8 mouse cellular contexts compared by ENCODE assay signal in genomic region chr13:69509391-69510244, GRCm38 (mm10). TPM values are rescaled to one million over a fixed set of nuclear protein-coding genes. Genes with fewer than 3 reads are reported as not detected.
A peak's percentile ranks its signal among the peaks of the same experiment; 100 is the strongest.
DNase-seq lines count a peak whose midpoint lies in the region; ATAC-seq and TF ChIP-seq lines count a peak whose summit lies in the region.

No protein-coding gene starts in this region.

- no peak overlapping the region for H3K4me2 ChIP-seq in lung, postnatal 0 days (replicated peaks; ENCODE audit: low read depth, low read length)
- no peak overlapping the region for H3K4me2 ChIP-seq in stomach, postnatal 0 days (replicated peaks; ENCODE audit: low read depth)

- no peak for TF ChIP-seq CTCF in kidney, adult 2 months (conservative IDR thresholded peaks at IDR 0.05; ENCODE audit: insufficient read depth, insufficient read length, low read depth, low read length)
- TF ChIP-seq CTCF in lung, postnatal 0 days (IDR thresholded peaks at IDR 0.05): peak; percentile 72
- peak; percentile 80 for TF ChIP-seq CTCF in stomach, postnatal 0 days (IDR thresholded peaks at IDR 0.05; ENCODE audit: low read depth)

- no peak overlapping the region for H3K9ac ChIP-seq in ES-E14 (ENCODE audit: insufficient read depth, low read depth, low read length, poor library complexity, severe bottlenecking)
- no peak overlapping the region for H3K9ac ChIP-seq in lung, postnatal 0 days (replicated peaks; ENCODE audit: low read depth)
- no peak overlapping the region for H3K9ac ChIP-seq in stomach, postnatal 0 days (ENCODE audit: low read length)

- no peaks in the 10 kb centered on the region for H3K27me3 ChIP-seq in kidney, adult 2 months (replicated peaks; ENCODE audit: control insufficient read depth, insufficient read depth, low read length)
- H3K27me3 ChIP-seq in lung, postnatal 0 days (replicated peaks; ENCODE audit: insufficient read depth, low read length): no peaks in the 10 kb centered on the region
- no peaks in the 10 kb centered on the region for H3K27me3 ChIP-seq in stomach, postnatal 0 days (ENCODE audit: control insufficient read depth, insufficient read depth, low read length)

- in situ Hi-C loops in ES-E14 (cut with MboI; ENCODE audit: low sequenced_read_pairs in 2 of 2, unreplicated experiment in 2 of 2): no loop called here

- no peak for TF ChIP-seq POLR2A in kidney, adult 2 months (IDR thresholded peaks at IDR 0.05; ENCODE audit: low read depth, low read length)

- H3K27ac ChIP-seq in kidney, adult 2 months (ENCODE audit: insufficient read depth, low read depth, low read length): no peak overlapping the region
- H3K27ac ChIP-seq in ES-E14 (ENCODE audit: insufficient read depth, low read depth, low read length, poor library complexity, severe bottlenecking): peak overlapping the region; percentile 15; the same call in 1 of the 2 replicates
- no peak overlapping the region for H3K27ac ChIP-seq in lung, postnatal 0 days (ENCODE audit: low read length)
- H3K27ac ChIP-seq in stomach, postnatal 0 days (replicated peaks): no peak overlapping the region

- no peaks in the 10 kb centered on the region for H3K36me3 ChIP-seq in kidney, adult 2 months (ENCODE audit: control insufficient read depth, insufficient read depth, low read length)
- peaks cover 39% of the 10 kb centered on the region for H3K36me3 ChIP-seq in ES-E14 (ENCODE audit: control insufficient read depth, insufficient read depth, low read length, poor library complexity, severe bottlenecking)
- peaks cover 20% of the 10 kb centered on the region for H3K36me3 ChIP-seq in lung, postnatal 0 days (ENCODE audit: insufficient read depth, low read length)
- peaks cover 20% of the 10 kb centered on the region; the same call in 1 of the 2 replicates for H3K36me3 ChIP-seq in stomach, postnatal 0 days (ENCODE audit: control insufficient read depth, insufficient read depth, low read length)

- H3K4me1 ChIP-seq in kidney, adult 2 months (ENCODE audit: control insufficient read depth, insufficient read depth, low read length): no peaks in the 10 kb centered on the region
- H3K4me1 ChIP-seq in ES-E14 (ENCODE audit: control insufficient read depth in 2 of 2, insufficient read depth in 2 of 2, low read length in 2 of 2, poor library complexity in 1 of 2): no peaks in the 10 kb centered on the region
- H3K4me1 ChIP-seq in lung, postnatal 0 days (ENCODE audit: insufficient read depth, low read depth, low read length): no peaks in the 10 kb centered on the region
- no peaks in the 10 kb centered on the region for H3K4me1 ChIP-seq in stomach, postnatal 0 days (replicated peaks; ENCODE audit: control insufficient read depth, insufficient read depth)

- ATAC-seq in erythroblast, adult 5-6 weeks (replicated peaks; ENCODE audit: low FRiP score, poor library complexity, severe bottlenecking): peak; percentile 54; the same call in 1 of the 2 replicates
- peak; percentile 78 for ATAC-seq in lung, postnatal 0 days
- ATAC-seq in stomach, postnatal 0 days (ENCODE audit: low FRiP score, low TSS enrichment): peak; percentile 55

- TF ChIP-seq EP300 in lung, postnatal 0 days (IDR thresholded peaks at IDR 0.05): no peak
- no peak for TF ChIP-seq EP300 in stomach, postnatal 0 days (optimal IDR thresholded peaks at IDR 0.05)

- H3K4me3 ChIP-seq in kidney, adult 2 months (ENCODE audit: insufficient read depth, low read depth, low read length): no peak overlapping the region
- H3K4me3 ChIP-seq in ES-E14 (ENCODE audit: insufficient read depth in 1 of 2, low read depth in 1 of 2, low read length in 2 of 2, poor library complexity in 1 of 2, severe bottlenecking in 1 of 2): no peak overlapping the region
- H3K4me3 ChIP-seq in lung, postnatal 0 days (ENCODE audit: low read depth, low read length): no peak overlapping the region
- H3K4me3 ChIP-seq in stomach, postnatal 0 days (ENCODE audit: low read depth, low read length): no peak overlapping the region

- DNase-seq in kidney, adult 2 months: peak; percentile 61
- no peak for DNase-seq in kidney, adult 18-20 months
- DNase-seq in ES-E14 (ENCODE audit: low read depth, low spot score): no peak
- DNase-seq in lung, postnatal 0 days (ENCODE audit: low spot score): peak; percentile 87
- DNase-seq in stomach, postnatal 0 days (ENCODE audit: low spot score): no peak
- DNase-seq in spleen, adult 18-20 months: no peak
- no peak for DNase-seq in layer of hippocampus, adult 8-10 months (ENCODE audit: low spot score in 2 of 2)

- no peaks in the 10 kb centered on the region for H3K9me3 ChIP-seq in ES-E14 (ENCODE audit: control insufficient read depth, insufficient read depth, low read depth, low read length)
- H3K9me3 ChIP-seq in lung, postnatal 0 days (ENCODE audit: low read length): no peaks in the 10 kb centered on the region
- no peaks in the 10 kb centered on the region for H3K9me3 ChIP-seq in stomach, postnatal 0 days (ENCODE audit: control insufficient read depth, low read length)

- 60% methylated on average over 9 of the region's 9 CpGs for WGBS in kidney, adult 2 months
- WGBS in lung, postnatal 0 days: 58% methylated on average over 9 of the region's 9 CpGs
- 58% methylated on average over 9 of the region's 9 CpGs for WGBS in stomach, postnatal 0 days

TF ChIP-seq in ES-E14, 5 proteins besides CTCF, POLR2A, EP300 and RAD21:
- TF ChIP-seq CHD2 (IDR thresholded peaks at IDR 0.05; ENCODE audit: low read depth, low read length) (no peak), HCFC1 (IDR thresholded peaks at IDR 0.05; ENCODE audit: borderline replicate concordance, insufficient read depth, low read length) (no peak), ZNF384 (IDR thresholded peaks at IDR 0.05; ENCODE audit: low read depth, low read length) (no peak), MAFK (IDR thresholded peaks at IDR 0.05; ENCODE audit: insufficient read depth, low read depth, low read length) (no peak), ZC3H11A (IDR thresholded peaks at IDR 0.05; ENCODE audit: borderline replicate concordance, low read depth, low read length) (no peak)
TF ChIP-seq in ES-E14: peak in this region for 0.

RNA-seq across cellular contexts. Expression of gene Nsun2, which starts 23.9 kb away (rescaled TPM):
- polyA plus RNA-seq in kidney, adult 2 months (2012; rRNA removed): 47.9 and 51.6 TPM in 2 replicates
- 220 TPM in 2 replicates for total RNA-seq in ES-E14 (2012; rRNA removed)
- 13.8 and 26.3 TPM in 2 replicates for total RNA-seq in erythroblast, adult 5-6 weeks (2015; ENCODE audit: low replicate concordance)
- 32.4 and 37.1 TPM in 2 replicates for total RNA-seq in erythroblast, adult 5-6 weeks (2017; ENCODE audit: low replicate concordance)
- polyA plus RNA-seq in lung, postnatal 0 days (2015; fragmentation: Nextera tagmentation; extraction: Ambion mirVana): 34.7 and 38.1 TPM in 2 replicates
- 68.6 and 69.7 TPM in 2 replicates for polyA plus RNA-seq in stomach, postnatal 0 days (2015; fragmentation: Nextera tagmentation; extraction: Ambion mirVana)
- total RNA-seq in layer of hippocampus, adult 8-10 months (2022): 100 to 1,000 TPM in 2 of 4 experiments, 10 to 100 TPM in 2; 86.2 to 110 (median 100) TPM

RNA-seq across cellular contexts. Expression of gene Tent4a, which starts 24.8 kb away (rescaled TPM):
- 15.8 and 16.7 TPM in 2 replicates for polyA plus RNA-seq in kidney, adult 2 months (2012; rRNA removed)
- 20.0 and 22.3 TPM in 2 replicates for total RNA-seq in ES-E14 (2012; rRNA removed)
- total RNA-seq in erythroblast, adult 5-6 weeks (2015; ENCODE audit: low replicate concordance): 6.3 and 7.7 TPM in 2 replicates
- 9.2 and 9.9 TPM in 2 replicates for total RNA-seq in erythroblast, adult 5-6 weeks (2017; ENCODE audit: low replicate concordance)
- 3.1 TPM in 2 replicates for polyA plus RNA-seq in lung, postnatal 0 days (2015; fragmentation: Nextera tagmentation; extraction: Ambion mirVana)
- polyA plus RNA-seq in stomach, postnatal 0 days (2015; fragmentation: Nextera tagmentation; extraction: Ambion mirVana): 2.6 and 3.1 TPM in 2 replicates
- total RNA-seq in layer of hippocampus, adult 8-10 months (2022): 10 to 100 TPM; 43.8 to 51.2 (median 47.3) TPM

Comparison
In these comparisons a context has a peak if more than half of its experiments do, and no peak if none do; other contexts are left out.
1. DNase-seq: peak in kidney, adult 2 months (single experiment) and lung, postnatal 0 days (single experiment); none in kidney, adult 18-20 months (single experiment), ES-E14 (single experiment), stomach, postnatal 0 days (single experiment), spleen, adult 18-20 months (0 of 2) and layer of hippocampus, adult 8-10 months (0 of 2).
2. Peak in every context shown above with its lines, with median percentiles within 50 percentile points of each other: ATAC-seq.